Mouse (Mus musculus): ENCODE results near the gene Frk. TPM values are rescaled to one million over a fixed set of nuclear protein-coding genes. Genes with fewer than 3 reads are reported as not detected.
"Not testable (repeated sequence)": the region's sequence is repeated elsewhere in the genome, so short reads cannot be mapped to it uniquely, and the experiment has no call there.

Gene Frk
- total RNA-seq, 2 experiments from 2014 or later, result 2.3 to 2.7 TPM

DNA sequence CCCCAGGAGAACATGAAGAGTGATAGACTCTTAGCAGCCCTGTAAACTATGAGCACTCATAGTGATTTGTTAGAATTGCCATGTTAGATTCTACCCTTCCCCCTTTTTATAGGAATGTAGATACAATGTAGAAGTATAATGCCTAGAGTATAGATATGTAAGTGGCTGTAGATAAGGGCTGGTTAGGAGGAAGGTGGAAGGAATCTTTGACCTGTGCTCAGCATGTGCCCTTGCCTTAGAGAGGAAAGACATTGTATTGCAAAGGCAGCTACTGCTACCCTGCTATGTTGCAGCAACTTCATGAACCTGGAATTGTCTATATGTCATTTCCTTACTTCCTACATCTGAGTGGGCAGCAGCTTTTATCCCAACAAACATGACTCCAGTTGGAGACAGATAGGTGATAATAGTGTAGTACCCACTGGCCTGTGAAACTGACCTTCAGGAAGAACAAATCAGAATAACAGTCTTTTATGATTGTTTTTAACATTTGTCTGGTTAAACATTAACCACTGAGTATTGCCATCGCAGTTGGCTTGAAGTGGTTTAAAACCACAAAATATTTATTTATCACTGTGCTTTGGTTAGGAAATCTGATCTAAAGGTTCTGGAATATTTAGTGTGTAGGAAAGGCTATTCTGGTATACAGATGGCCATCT is 80.4 kb downstream of the Frk start:
- DNase-seq, result no peak
- intact Hi-C loops (cut with DNase I), result no loop called here

DNA sequence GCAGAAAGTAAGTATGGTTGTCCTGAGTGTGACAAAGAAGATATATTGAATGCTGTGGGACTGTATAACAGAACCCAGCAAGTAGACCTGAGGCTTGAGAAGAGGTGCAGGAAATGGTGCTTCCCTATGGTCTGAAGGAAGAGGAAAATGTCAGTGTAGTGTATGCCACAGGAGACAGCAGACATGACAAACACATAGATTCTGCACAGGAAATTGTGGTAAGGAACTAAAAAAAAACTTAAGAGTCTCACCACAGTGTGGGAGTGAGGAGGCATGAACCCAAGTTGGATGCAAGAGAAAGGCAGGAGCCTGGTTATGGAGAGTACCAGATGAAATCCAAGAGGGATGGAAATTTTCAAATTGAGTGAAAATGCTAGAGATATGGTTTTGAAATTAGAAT is 132.3 kb downstream of the Frk start:
- no peak for DNase-seq
- intact Hi-C loops (cut with DNase I), result no loop called here

DNA sequence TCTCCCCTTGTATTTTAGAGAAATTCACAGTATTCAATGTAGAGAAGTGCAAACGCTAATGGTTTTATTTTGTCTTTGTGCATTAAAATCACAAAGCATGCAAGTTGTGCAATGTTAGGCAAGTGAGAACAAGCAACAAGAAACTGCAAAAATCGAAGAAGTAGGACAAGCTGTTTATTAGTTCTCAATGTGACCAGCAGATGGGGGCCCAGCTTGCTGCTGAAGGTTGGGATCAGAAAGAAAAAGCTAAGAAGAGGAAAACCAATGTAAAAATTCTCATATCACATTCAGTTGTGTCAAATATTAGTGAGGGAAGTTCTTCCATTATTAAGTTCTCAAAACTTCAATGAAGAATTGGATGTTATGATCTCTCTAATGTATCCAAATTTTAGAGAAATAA is 134.0 kb downstream of the Frk start:
- no peak for DNase-seq
- intact Hi-C loops (cut with DNase I), result no loop called here

DNA sequence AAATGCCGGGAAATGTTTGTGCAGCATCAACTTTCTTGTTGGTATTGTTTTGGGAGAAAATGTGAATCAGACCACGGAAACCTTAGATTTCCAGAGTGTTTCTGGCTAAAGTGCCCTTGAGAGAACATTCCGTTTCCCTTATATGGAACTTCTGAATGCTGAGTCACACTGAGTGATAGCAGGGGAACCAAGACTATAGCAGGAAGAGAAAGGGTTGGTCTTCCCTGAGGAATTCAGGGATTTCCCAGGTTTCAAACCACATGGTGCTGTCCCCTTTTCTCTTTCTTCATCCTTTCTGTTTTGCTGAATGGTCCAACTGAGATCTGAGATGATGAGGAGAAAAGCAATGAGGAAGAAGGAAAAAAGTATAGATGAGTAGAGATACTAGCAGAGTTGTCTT is 135.3 kb downstream of the Frk start:
- DNase-seq, result no peak
- intact Hi-C loops (cut with DNase I), result no loop called here

DNA sequence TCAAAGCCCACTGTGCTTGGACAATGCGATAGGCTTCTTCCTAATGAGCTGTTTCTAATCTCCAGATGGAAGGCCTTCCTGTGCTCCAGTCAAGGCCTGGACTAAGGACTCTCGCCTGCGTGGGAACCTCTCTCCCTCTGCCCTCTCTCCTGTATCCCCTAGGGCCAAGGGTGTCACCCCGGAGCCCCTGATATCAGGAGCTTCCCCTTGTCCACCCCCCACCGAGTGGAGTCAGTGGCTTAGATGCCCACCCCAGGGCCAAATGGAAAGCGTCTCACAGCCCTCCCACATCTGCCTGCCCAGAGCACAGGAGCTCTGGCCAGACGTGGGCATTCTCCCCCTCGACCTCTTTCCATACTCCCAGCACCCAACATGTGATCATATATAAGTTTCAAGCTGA is 137.3 kb downstream of the Frk start:
- DNase-seq; intact Hi-C loops (cut with DNase I): not testable (repeated sequence)

DNA sequence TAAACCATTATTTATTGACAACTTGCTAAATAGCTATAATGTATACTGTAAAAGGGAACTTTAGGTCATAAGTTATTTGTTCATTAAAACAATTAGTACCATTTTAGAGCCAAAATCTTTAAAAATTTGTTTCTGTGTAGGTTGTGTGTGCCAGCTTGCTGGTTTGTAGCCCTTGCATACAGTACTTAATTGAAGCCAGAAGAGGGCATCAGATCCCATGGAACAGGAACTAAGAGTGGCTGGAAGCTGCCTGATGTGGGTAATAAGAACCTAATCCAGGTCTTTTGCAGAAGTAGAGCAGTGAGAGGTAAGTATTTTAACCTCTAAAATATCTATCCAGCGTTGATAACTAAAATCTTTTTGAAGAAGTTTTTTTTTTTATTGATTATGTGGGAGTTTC is 155.0 kb downstream of the Frk start:
- intact Hi-C loops (cut with DNase I), result no loop called here
- DNase-seq, result no peak

Other genes starting within 250 kb of the Frk start
- 10 to 100 TPM; 51.0 to 52.9 TPM for gene Tspyl1, start 201.2 kb upstream of the Frk start, total RNA-seq (2021)
- gene Tspyl4, start 186.0 kb upstream of the Frk start, total RNA-seq (2021), result 10 to 100 TPM in 1 of 2 experiments, 1 to 10 TPM in 1; 8.0 to 10.1 TPM
- under 1 TPM; 0.07 to 0.14 TPM for gene Col10a1, start 93.4 kb upstream of the Frk start, total RNA-seq (2021)
- gene Nt5dc1, start 64.8 kb upstream of the Frk start, total RNA-seq (2021), result 10 to 100 TPM in 1 of 2 experiments, 1 to 10 TPM in 1; 9.8 to 14.3 TPM